12 mouse cellular contexts compared by ENCODE assay signal in genomic region chr17:15378413-15379109, GRCm38 (mm10). TPM values are rescaled to one million over a fixed set of nuclear protein-coding genes. Genes with fewer than 3 reads are reported as not detected.
DNase-seq lines count a peak whose midpoint lies in the region; ATAC-seq and TF ChIP-seq lines count a peak whose summit lies in the region.
"Had no signal": no experiment of that assay in that cellular context is flagged by ENCODE, and none has a peak within 500 bp of the region (broad histone marks: within the 10 kb centered on the region; RNA-seq: fewer than 3 reads in every experiment).

No protein-coding gene starts in this region.

- no peak overlapping the region for H3K27ac ChIP-seq in ES-Bruce4 (ENCODE audit: insufficient read depth, low read length)
- no peak overlapping the region for H3K27ac ChIP-seq in embryonic facial prominence, embryonic 10.5 days (replicated peaks)
- H3K27ac ChIP-seq in hindbrain, embryonic 11.5 days (ENCODE audit: low read depth, low read length) = peak overlapping the region; percentile 98
- no peak overlapping the region for H3K27ac ChIP-seq in midbrain, embryonic 14.5 days (replicated peaks; ENCODE audit: low read depth, low read length)
- H3K27ac ChIP-seq in intestine, embryonic 15.5 days = no peak overlapping the region
- H3K27ac ChIP-seq: limb, embryonic 15.5 days; lung, embryonic 15.5 days had no signal

- TF ChIP-seq EP300 in ES-Bruce4 (IDR thresholded peaks at IDR 0.05; ENCODE audit: insufficient read depth, low read depth, low read length) = peak; percentile 76

- H3K4me3 ChIP-seq in ES-Bruce4 (ENCODE audit: low read depth, low read length) = no peak overlapping the region
- H3K4me3 ChIP-seq in embryonic facial prominence, embryonic 10.5 days = peak overlapping the region; percentile 19; the same call in 1 of the 2 replicates
- H3K4me3 ChIP-seq in hindbrain, embryonic 11.5 days (ENCODE audit: low read depth, low read length) = no peak overlapping the region
- H3K4me3 ChIP-seq in midbrain, embryonic 14.5 days (replicated peaks; ENCODE audit: low read depth, low read length) = no peak overlapping the region
- no peak overlapping the region for H3K4me3 ChIP-seq in intestine, embryonic 15.5 days (replicated peaks)
- H3K4me3 ChIP-seq: limb, embryonic 15.5 days; lung, embryonic 15.5 days had no signal

- peaks cover 23% of the 10 kb centered on the region for H3K27me3 ChIP-seq in ES-Bruce4 (ENCODE audit: control insufficient read depth, insufficient read depth, low read length, poor library complexity, severe bottlenecking)
- peaks cover 100% of the 10 kb centered on the region for H3K27me3 ChIP-seq in embryonic facial prominence, embryonic 10.5 days (replicated peaks; ENCODE audit: low read depth, poor library complexity, severe bottlenecking)
- peaks cover 8% of the 10 kb centered on the region; the same call in 1 of the 2 replicates for H3K27me3 ChIP-seq in hindbrain, embryonic 11.5 days (ENCODE audit: control insufficient read depth, insufficient read depth, low read length)
- H3K27me3 ChIP-seq in midbrain, embryonic 14.5 days (ENCODE audit: control insufficient read depth, insufficient read depth, low read length) = no peaks in the 10 kb centered on the region
- H3K27me3 ChIP-seq in intestine, embryonic 15.5 days (replicated peaks) = peaks cover 15% of the 10 kb centered on the region

- TF ChIP-seq POLR2A in ES-Bruce4 (IDR thresholded peaks at IDR 0.05; ENCODE audit: insufficient read depth, low read length) = no peak

- H3K9ac ChIP-seq in ES-Bruce4 (ENCODE audit: low read depth, poor library complexity, severe bottlenecking) = no peak overlapping the region
- H3K9ac ChIP-seq in hindbrain, embryonic 11.5 days (ENCODE audit: low read depth, low read length) = no peak overlapping the region
- no peak overlapping the region for H3K9ac ChIP-seq in midbrain, embryonic 14.5 days (replicated peaks; ENCODE audit: low read length)
- H3K9ac ChIP-seq in intestine, embryonic 15.5 days = no peak overlapping the region
- H3K9ac ChIP-seq: limb, embryonic 15.5 days; lung, embryonic 15.5 days had no signal

- H3K36me3 ChIP-seq in ES-Bruce4 (ENCODE audit: control insufficient read depth, insufficient read depth, low read length, poor library complexity, severe bottlenecking) = no peaks in the 10 kb centered on the region
- no peaks in the 10 kb centered on the region for H3K36me3 ChIP-seq in embryonic facial prominence, embryonic 10.5 days (replicated peaks)
- peaks cover 2% of the 10 kb centered on the region; the same call in 1 of the 2 replicates for H3K36me3 ChIP-seq in hindbrain, embryonic 11.5 days (ENCODE audit: control insufficient read depth, insufficient read depth, low read length)
- peaks cover under 1% of the 10 kb centered on the region; the same call in 1 of the 2 replicates for H3K36me3 ChIP-seq in midbrain, embryonic 14.5 days (ENCODE audit: control insufficient read depth, insufficient read depth, low read length)
- no peaks in the 10 kb centered on the region for H3K36me3 ChIP-seq in intestine, embryonic 15.5 days
- H3K36me3 ChIP-seq: limb, embryonic 15.5 days; lung, embryonic 15.5 days had no signal

- no peaks in the 10 kb centered on the region for H3K9me3 ChIP-seq in ES-Bruce4 (replicated peaks; ENCODE audit: control insufficient read depth, insufficient read depth, low read length, poor library complexity, severe bottlenecking)
- H3K9me3 ChIP-seq in embryonic facial prominence, embryonic 10.5 days = 0 out of 2 replicates have a peak, but pooled peaks cover 2% of the 10 kb centered on the region
- H3K9me3 ChIP-seq in hindbrain, embryonic 11.5 days (ENCODE audit: control insufficient read depth, low read length) = no peaks in the 10 kb centered on the region
- no peaks in the 10 kb centered on the region for H3K9me3 ChIP-seq in midbrain, embryonic 14.5 days (ENCODE audit: control insufficient read depth, low read length)
- no peaks in the 10 kb centered on the region for H3K9me3 ChIP-seq in intestine, embryonic 15.5 days
- H3K9me3 ChIP-seq: limb, embryonic 15.5 days; lung, embryonic 15.5 days had no signal

- 6% methylated on average over 15 of the region's 15 CpGs for WGBS in embryonic facial prominence, embryonic 10.5 days
- WGBS in hindbrain, embryonic 11.5 days = 4% methylated on average over 15 of the region's 15 CpGs
- WGBS in midbrain, embryonic 14.5 days = under 1% methylated on average over 15 of the region's 15 CpGs
- WGBS in intestine, embryonic 15.5 days = 31% methylated on average over 15 of the region's 15 CpGs

- peak; percentile 13; the same call in 1 of the 2 replicates for ATAC-seq in hindbrain, embryonic 11.5 days (ENCODE audit: low FRiP score)
- ATAC-seq in midbrain, embryonic 14.5 days (ENCODE audit: low FRiP score, low TSS enrichment) = no peak
- ATAC-seq in intestine, embryonic 15.5 days = no peak

- peak; percentile 41 for DNase-seq in embryonic facial prominence, embryonic 10.5 days (ENCODE audit: low spot score)
- peak; percentile 74 for DNase-seq in hindbrain, embryonic 11.5 days (ENCODE audit: low spot score)
- DNase-seq in midbrain, embryonic 14.5 days = peak; percentile 68
- DNase-seq in cerebellum, adult 11 months = no peak
- no peak for DNase-seq in lung, postnatal 10 days
- no peak for DNase-seq in left cerebral cortex, adult 18-20 months (ENCODE audit: low spot score in 2 of 2)
- DNase-seq: cerebellum, adult 9-11 months; layer of hippocampus, adult 9-11 months had no signal

- H3K4me1 ChIP-seq in ES-Bruce4 (ENCODE audit: control insufficient read depth, insufficient read depth, low read length) = peaks cover 7% of the 10 kb centered on the region
- peaks cover 87% of the 10 kb centered on the region for H3K4me1 ChIP-seq in embryonic facial prominence, embryonic 10.5 days
- H3K4me1 ChIP-seq in hindbrain, embryonic 11.5 days (replicated peaks; ENCODE audit: control insufficient read depth, insufficient read depth, low read length) = peaks cover 31% of the 10 kb centered on the region
- peaks cover 46% of the 10 kb centered on the region for H3K4me1 ChIP-seq in midbrain, embryonic 14.5 days (ENCODE audit: control insufficient read depth, insufficient read depth, low read length)
- H3K4me1 ChIP-seq in intestine, embryonic 15.5 days (replicated peaks) = peaks cover 39% of the 10 kb centered on the region

- TF ChIP-seq CTCF in ES-Bruce4 (IDR thresholded peaks at IDR 0.05; ENCODE audit: low read depth, low read length) = no peak

- peak overlapping the region; percentile 12; the same call in 1 of the 2 replicates for H3K4me2 ChIP-seq in hindbrain, embryonic 11.5 days (replicated peaks; ENCODE audit: low read depth, low read length)
- H3K4me2 ChIP-seq in midbrain, embryonic 14.5 days (ENCODE audit: low read length) = peak overlapping the region; percentile 1
- no peak overlapping the region for H3K4me2 ChIP-seq in intestine, embryonic 15.5 days (replicated peaks)
- H3K4me2 ChIP-seq: limb, embryonic 15.5 days; lung, embryonic 15.5 days had no signal

RNA-seq across cellular contexts. Expression of gene Dll1, which starts 1.9 kb away (rescaled TPM):
- 1.4 and 2.0 TPM in 2 replicates for polyA plus RNA-seq in ES-Bruce4 (2011; ENCODE audit: insufficient read depth, insufficient read length, low read depth, missing spikeins)
- polyA plus RNA-seq in embryonic facial prominence, embryonic 10.5 days (2016; fragmentation: Nextera tagmentation; extraction: Ambion mirVana) = 13.2 and 22.1 TPM in 2 replicates
- polyA plus RNA-seq in hindbrain, embryonic 11.5 days (2014; fragmentation: Nextera tagmentation; extraction: Ambion mirVana) = 59.6 and 64.3 TPM in 2 replicates
- 23.5 and 24.4 TPM in 2 replicates for polyA plus RNA-seq in midbrain, embryonic 14.5 days (2014; fragmentation: Nextera tagmentation; extraction: Ambion mirVana)
- polyA plus RNA-seq in intestine, embryonic 15.5 days (2015; fragmentation: Nextera tagmentation; extraction: Ambion mirVana) = 20.7 and 23.3 TPM in 2 replicates
- 1 to 10 TPM; 5.3 to 7.0 TPM for total RNA-seq in left cerebral cortex, adult 18-20 months (2021)

RNA-seq across cellular contexts. Expression of gene Fam120b, which starts 17.4 kb away (rescaled TPM):
- polyA plus RNA-seq in ES-Bruce4 (2011; ENCODE audit: insufficient read depth, insufficient read length, low read depth, missing spikeins) = 9.4 and 9.7 TPM in 2 replicates
- 26.9 and 27.3 TPM in 2 replicates for polyA plus RNA-seq in embryonic facial prominence, embryonic 10.5 days (2016; fragmentation: Nextera tagmentation; extraction: Ambion mirVana)
- 34.7 and 35.8 TPM in 2 replicates for polyA plus RNA-seq in hindbrain, embryonic 11.5 days (2014; fragmentation: Nextera tagmentation; extraction: Ambion mirVana)
- polyA plus RNA-seq in midbrain, embryonic 14.5 days (2014; fragmentation: Nextera tagmentation; extraction: Ambion mirVana) = 36.9 and 49.1 TPM in 2 replicates
- 26.9 and 27.7 TPM in 2 replicates for polyA plus RNA-seq in intestine, embryonic 15.5 days (2015; fragmentation: Nextera tagmentation; extraction: Ambion mirVana)
- 10 to 100 TPM; 44.0 to 46.6 TPM for total RNA-seq in left cerebral cortex, adult 18-20 months (2021)

Comparison
In these comparisons a context has a peak if more than half of its experiments do, and no peak if none do; other contexts are left out.
1. DNase-seq: peak in embryonic facial prominence, embryonic 10.5 days (single experiment), hindbrain, embryonic 11.5 days (single experiment) and midbrain, embryonic 14.5 days (single experiment); none in cerebellum, adult 11 months (single experiment), lung, postnatal 10 days (single experiment) and left cerebral cortex, adult 18-20 months (0 of 2).